Mouse (Mus musculus) adrenal gland, adult 18-20 months (tissue): ENCODE results near the gene Foxn2. TPM values are rescaled to one million over a fixed set of nuclear protein-coding genes. Genes with fewer than 3 reads are reported as not detected.
"Not testable (repeated sequence)": the region's sequence is repeated elsewhere in the genome, so short reads cannot be mapped to it uniquely, and the experiment has no call there.

Source experiments
- DNase-seq, 2 experiments: peaks; one replicate each; pipeline ENCODE4 v3.0.0; 2021 to 2022; ENCODE audit warnings: low spot score in 2 of 2
- long read RNA-seq, 2 experiments: library from polyadenylated mRNA; stranded (forward); transcript quantifications; one replicate each; pipeline ENCODE4 v2.0.0; 2021
- total RNA-seq, 2 experiments: library from RNA; stranded (reverse); gene quantifications; 1 replicate in 1 of 2; 2 replicates in 1 of 2; pipeline ENCODE4 v1.2.3; 2021

Foxn2 gene
- 10 to 100 TPM; 19.0 to 20.9 TPM for total RNA-seq
- long read RNA-seq, experiment 1, full-length matches to known transcripts, result 1 of 4 reads
- long read RNA-seq, experiment 1, partial matches to known transcripts, result 0 of 4 reads
- long read RNA-seq, experiment 1, other reads (novel, unspliced or antisense), result 3 of 4 reads
- long read RNA-seq, experiment 2, full-length matches to known transcripts, result 1 of 7 reads
- long read RNA-seq, experiment 2, partial matches to known transcripts, result 0 of 7 reads
- long read RNA-seq, experiment 2, other reads (novel, unspliced or antisense), result 6 of 7 reads

- DNase-seq, result peak; percentile 96 to 98
Observed at GRCm38 (mm10) chr17:88440285-88441000, at the start of gene Foxn2. Gene Foxn2 (plus strand): TSS chr17:88440711.

DNA sequence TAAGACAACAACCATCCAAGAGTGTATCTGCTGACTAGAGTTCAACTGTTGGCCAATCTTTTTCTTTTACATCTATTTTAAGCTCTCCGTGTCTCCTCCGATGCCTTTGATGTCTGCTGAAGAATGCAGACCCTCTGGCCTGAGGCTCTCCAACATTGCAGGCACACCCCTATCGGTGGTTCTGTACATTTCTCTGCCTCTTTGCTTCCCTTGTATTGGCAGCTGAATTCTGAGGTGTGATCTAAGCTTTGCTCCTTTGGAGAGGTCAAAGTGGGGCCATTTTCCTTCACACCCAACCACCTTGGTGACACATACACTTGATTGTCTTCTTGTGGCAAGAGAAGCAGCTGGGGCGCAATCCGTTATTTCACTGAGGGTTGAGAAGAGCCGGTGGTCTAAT lies 43.0 kb upstream of the Foxn2 start:
- no peak for DNase-seq

- DNase-seq, result no peak
Observed at GRCm38 (mm10) chr17:88398090-88398489, 42.4 kb upstream of the Foxn2 start.

- DNase-seq, result no peak
Observed at GRCm38 (mm10) chr17:88398854-88399253, 41.7 kb upstream of the Foxn2 start.

GRCm38 (mm10) chr17:88400122-88400521 lies 40.4 kb upstream of the Foxn2 start:
- DNase-seq, result no peak

GRCm38 (mm10) chr17:88400702-88401475 lies 39.6 kb upstream of the Foxn2 start:
- no peak for DNase-seq

- no peak for DNase-seq
Observed at GRCm38 (mm10) chr17:88403269-88403668, 37.2 kb upstream of the Foxn2 start.

- no peak for DNase-seq
Observed at GRCm38 (mm10) chr17:88404471-88404870, 36.0 kb upstream of the Foxn2 start.

DNA sequence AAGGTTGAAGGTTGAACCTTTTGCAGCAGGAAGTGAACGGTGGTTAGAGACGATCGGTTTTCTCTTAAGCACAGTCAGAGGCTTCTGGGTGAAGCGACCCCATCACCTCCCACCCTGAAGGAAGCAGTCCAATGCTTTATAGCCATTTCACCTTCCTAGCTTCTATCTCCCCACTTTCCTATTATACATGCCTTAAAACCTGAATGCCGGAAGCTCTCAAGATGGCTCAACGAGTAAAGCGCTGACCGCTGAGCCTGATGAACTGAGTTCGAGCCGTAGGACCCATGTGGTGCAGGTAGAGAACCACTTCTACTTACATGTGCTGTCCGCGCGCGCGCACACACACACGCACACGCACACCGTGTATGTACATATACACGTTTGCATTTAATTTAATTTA lies 35.4 kb upstream of the Foxn2 start:
- no peak for DNase-seq

DNA sequence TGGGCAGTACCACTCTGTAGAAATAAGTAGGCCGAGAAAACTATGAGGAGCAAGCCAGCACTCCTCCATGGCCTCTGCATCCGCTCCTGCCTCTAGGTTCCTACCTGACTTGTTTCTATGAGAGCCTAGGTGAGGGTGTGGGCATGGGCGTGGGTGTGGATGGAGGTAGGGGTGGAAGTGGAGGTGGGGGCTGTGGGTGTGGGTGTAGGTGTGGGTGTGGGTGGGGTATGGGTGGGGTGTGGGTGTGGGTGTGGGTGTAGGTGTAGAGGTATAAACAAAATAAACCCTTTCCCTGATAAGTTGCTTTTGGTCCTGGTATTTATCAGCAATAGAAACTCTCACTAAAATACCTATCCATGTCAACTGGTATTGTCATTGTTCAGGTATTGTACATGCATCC lies 30.8 kb upstream of the Foxn2 start:
- no peak for DNase-seq

GRCm38 (mm10) chr17:88413155-88413836 lies 27.2 kb upstream of the Foxn2 start:
- DNase-seq, result no peak

DNA sequence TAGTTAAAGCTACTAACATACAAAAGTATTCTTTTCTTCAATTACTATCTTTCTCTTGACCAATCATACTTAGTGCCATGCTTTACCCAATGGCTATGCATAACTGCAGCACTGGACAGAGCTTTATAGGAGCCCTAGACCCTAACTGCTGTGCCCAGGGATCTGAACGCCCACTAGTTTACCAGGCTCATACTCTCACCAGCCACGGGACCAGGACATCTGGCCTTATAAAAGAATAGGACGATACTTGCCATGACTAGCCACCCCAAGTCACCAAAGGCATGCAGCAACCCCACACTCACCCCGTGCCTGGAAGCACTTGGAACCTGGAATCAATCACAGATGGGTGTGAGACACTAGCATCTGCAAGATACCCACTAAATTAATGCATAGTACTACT lies 20.1 kb upstream of the Foxn2 start:
- no peak for DNase-seq

GRCm38 (mm10) chr17:88421246-88421645 lies 19.3 kb upstream of the Foxn2 start:
- no peak for DNase-seq

GRCm38 (mm10) chr17:88430719-88431118 lies 9.8 kb upstream of the Foxn2 start:
- no peak for DNase-seq

DNA sequence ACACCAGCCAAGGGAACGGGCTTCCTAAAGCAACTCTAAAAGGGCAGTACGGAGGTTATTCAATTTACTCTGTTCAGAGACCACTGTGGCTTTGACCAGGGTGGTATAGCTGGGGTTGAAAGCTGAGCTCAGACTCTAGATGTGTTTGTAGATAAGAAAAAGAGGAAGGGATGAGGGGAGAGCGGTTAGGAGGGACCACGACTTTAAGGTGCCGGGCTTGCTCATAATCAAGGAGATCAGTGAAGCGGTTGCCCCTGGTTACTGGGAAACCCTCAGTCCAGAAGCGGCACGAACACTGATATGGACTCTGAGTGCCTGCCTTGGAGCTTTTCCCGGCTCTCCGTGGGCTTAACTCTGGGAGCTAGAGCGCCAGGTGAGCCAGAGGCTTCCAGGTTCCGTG lies 9.0 kb upstream of the Foxn2 start:
- no peak for DNase-seq

DNA sequence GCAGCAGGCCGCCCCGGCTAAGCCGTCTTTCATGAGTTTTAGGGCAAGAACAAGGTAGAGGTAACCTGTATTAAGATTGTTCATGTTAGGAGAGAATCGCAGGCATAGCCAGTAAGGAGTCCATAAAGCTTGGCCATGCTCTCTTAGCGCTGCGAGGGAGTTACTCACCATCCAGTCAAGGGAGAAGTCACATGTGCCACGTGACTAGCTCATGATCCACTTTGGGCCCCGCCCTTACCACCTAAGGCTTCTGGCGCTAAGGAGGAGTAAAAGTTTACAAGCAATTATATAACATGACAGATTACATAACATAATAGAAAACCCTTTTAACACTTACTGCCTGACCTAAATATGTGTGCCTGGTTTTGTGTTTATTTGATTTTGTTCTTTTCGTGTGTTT lies 8.5 kb upstream of the Foxn2 start:
- no peak for DNase-seq

- DNase-seq, result no peak
Observed at GRCm38 (mm10) chr17:88435322-88435721, 5.2 kb upstream of the Foxn2 start.

DNA sequence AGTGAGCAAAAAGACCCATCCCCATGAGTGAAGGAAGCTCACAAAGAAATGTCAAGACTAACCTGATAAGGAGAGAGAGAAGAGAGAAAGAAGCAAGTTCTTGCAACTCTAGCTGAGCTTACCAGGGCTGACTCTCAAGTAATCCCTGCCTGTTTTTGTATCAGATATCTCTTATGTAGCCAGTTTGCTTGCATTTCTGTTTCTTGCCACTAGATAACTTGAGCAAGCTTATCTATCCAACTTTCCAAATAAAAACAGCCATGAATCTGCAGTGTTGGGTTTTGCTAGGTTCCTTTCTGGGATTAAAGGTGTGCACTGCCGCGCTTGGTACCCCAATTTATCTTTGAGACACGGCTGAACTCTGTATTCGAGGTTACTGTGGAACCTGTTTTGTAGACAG lies 4.2 kb upstream of the Foxn2 start:
- DNase-seq, result no peak

DNA sequence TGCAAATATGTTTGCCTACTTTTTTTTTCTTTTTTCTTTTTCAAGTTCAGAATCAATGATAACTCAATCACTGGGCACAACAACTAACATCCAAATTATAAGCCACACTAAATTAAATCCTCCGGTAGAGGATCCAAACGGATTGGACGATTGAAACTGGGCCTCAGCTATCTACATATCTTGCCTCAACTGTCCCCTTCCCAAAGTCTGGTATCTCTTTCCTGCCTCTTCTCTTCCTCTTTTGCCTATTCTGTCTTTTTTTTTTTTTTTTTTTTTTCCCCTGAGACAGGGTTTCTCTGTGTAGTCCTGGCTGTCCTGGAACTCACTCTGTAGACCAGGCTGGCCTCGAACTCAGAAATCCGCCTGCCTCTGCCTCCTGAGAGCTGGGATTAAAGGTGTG lies 3.8 kb upstream of the Foxn2 start:
- not testable (repeated sequence) for DNase-seq

- no peak for DNase-seq
Observed at GRCm38 (mm10) chr17:88437391-88437790, 3.1 kb upstream of the Foxn2 start.

GRCm38 (mm10) chr17:88439536-88440050 lies 918 bp upstream of the Foxn2 start:
- no peak for DNase-seq
